Mouse (Mus musculus) cerebellum, postnatal 4 days (tissue): ENCODE measurements around the gene Rexo4.

Experiments
- DNase-seq, 2 experiments: peaks; one replicate each; pipeline ENCODE4 v3.0.0; 2022; ENCODE audit warnings: low spot score in 2 of 2, mixed read lengths in 1 of 2

Rexo4 gene

GRCm38 (mm10) chr2:26943253-26943652, 20.9 kb downstream of the Rexo4 start:
- no peak for DNase-seq

GRCm38 (mm10) chr2:26941539-26941938, 22.6 kb downstream of the Rexo4 start:
- DNase-seq = no peak

GRCm38 (mm10) chr2:26936425-26936824, 27.8 kb downstream of the Rexo4 start:
- no peak for DNase-seq

GRCm38 (mm10) chr2:26935286-26935685, 28.9 kb downstream of the Rexo4 start:
- DNase-seq = no peak

- DNase-seq = peak; percentile 75 to 90
Measured at GRCm38 (mm10) chr2:26933304-26934055, 30.7 kb downstream of the Rexo4 start, which contains the start of the genes Surf4 and Stkld1. Gene Surf4 (minus strand): TSS chr2:26933928. Gene Stkld1 (plus strand): TSS chr2:26934047.

GRCm38 (mm10) chr2:26932473-26933303, 31.5 kb downstream of the Rexo4 start:
- peak in 1 of 2 experiments; percentile 41 for DNase-seq

- peak in 1 of 2 experiments; percentile 63 for DNase-seq
Measured at GRCm38 (mm10) chr2:26930390-26930789, 33.8 kb downstream of the Rexo4 start.

GRCm38 (mm10) chr2:26927745-26928476, 36.3 kb downstream of the Rexo4 start:
- DNase-seq = no peak

- no peak for DNase-seq
Measured at GRCm38 (mm10) chr2:26921784-26922183, 42.4 kb downstream of the Rexo4 start.

- DNase-seq = no peak
Measured at GRCm38 (mm10) chr2:26920190-26920855, 43.9 kb downstream of the Rexo4 start.

- DNase-seq = no peak
Measured at GRCm38 (mm10) chr2:26919684-26920083, 44.5 kb downstream of the Rexo4 start.

- DNase-seq = no peak
Measured at GRCm38 (mm10) chr2:26916738-26917137, 47.4 kb downstream of the Rexo4 start.

GRCm38 (mm10) chr2:26915927-26916728, 48.1 kb downstream of the Rexo4 start, which contains the start of the genes Surf2 and Surf1:
Gene Surf2 (plus strand): TSS chr2:26916367.
Gene Surf1 (minus strand): TSS chr2:26916530.
- DNase-seq = peak; percentile 64 to 74

GRCm38 (mm10) chr2:26914148-26914941, 49.8 kb downstream of the Rexo4 start:
- DNase-seq = no peak

GRCm38 (mm10) chr2:26913416-26914147, 50.6 kb downstream of the Rexo4 start:
- DNase-seq = no peak

GRCm38 (mm10) chr2:26912253-26912770, 51.9 kb downstream of the Rexo4 start:
- DNase-seq = no peak

- peak in 1 of 2 experiments; percentile 75 for DNase-seq
Measured at GRCm38 (mm10) chr2:26910994-26911765, 53.0 kb downstream of the Rexo4 start.
